Mouse (Mus musculus): ENCODE results near the gene Gorasp1. TPM values are rescaled to one million over a fixed set of nuclear protein-coding genes. Genes with fewer than 3 reads are reported as not detected.
A peak's percentile ranks its signal among the peaks of the same experiment; 100 is the strongest.

Gorasp1 gene
- total RNA-seq, 1 experiment: 16.8 TPM

- no peak overlapping the region; the same call in 1 of the 2 replicates for H3K27ac ChIP-seq (ENCODE audit: insufficient read depth, low read depth, low read length, poor library complexity, severe bottlenecking)
- in situ Hi-C loops (cut with MboI; ENCODE audit: low sequenced_read_pairs in 2 of 2, unreplicated experiment in 2 of 2): no loop called here
- H3K9me3 ChIP-seq (ENCODE audit: control insufficient read depth, insufficient read depth, low read depth, low read length): no peaks in the 10 kb centered on the region
- H3K9ac ChIP-seq (ENCODE audit: insufficient read depth, low read depth, low read length, poor library complexity, severe bottlenecking): peak overlapping the region; percentile 56; the same call in 1 of the 2 replicates
- no peak for TF ChIP-seq CHD2 (IDR thresholded peaks at IDR 0.05; ENCODE audit: low read depth, low read length)
- TF ChIP-seq ZC3H11A (IDR thresholded peaks at IDR 0.05; ENCODE audit: borderline replicate concordance, low read depth, low read length): 0 out of 2 replicates have a peak, but pooled peaks have one; percentile 2
- TF ChIP-seq ZNF384 (IDR thresholded peaks at IDR 0.05; ENCODE audit: low read depth, low read length): no peak
- no peak for TF ChIP-seq MAFK (IDR thresholded peaks at IDR 0.05; ENCODE audit: insufficient read depth, low read depth, low read length)
- peaks cover 5 to 19% of the 10 kb centered on the region in 2 experiments for H3K4me1 ChIP-seq (ENCODE audit: control insufficient read depth in 2 of 2, insufficient read depth in 2 of 2, low read length in 2 of 2, poor library complexity in 1 of 2)
- no peaks in the 10 kb centered on the region for H3K36me3 ChIP-seq (ENCODE audit: control insufficient read depth, insufficient read depth, low read length, poor library complexity, severe bottlenecking)
- H3K4me3 ChIP-seq (ENCODE audit: insufficient read depth in 1 of 2, low read depth in 1 of 2, low read length in 2 of 2, poor library complexity in 1 of 2, severe bottlenecking in 1 of 2): peak overlapping the region; percentile 36 to 45; a peak in 3 of 4 replicates
- peak; percentile 69 for DNase-seq (ENCODE audit: low read depth, low spot score)
These were observed 25.8 kb upstream of the Gorasp1 start for GRCm38 (mm10) chr9:119962987-119963667.

GRCm38 (mm10) chr9:119962216-119962615 is 24.9 kb upstream of the Gorasp1 start:
- TF ChIP-seq ZNF384 (IDR thresholded peaks at IDR 0.05; ENCODE audit: low read depth, low read length) (no peak), CHD2 (IDR thresholded peaks at IDR 0.05; ENCODE audit: low read depth, low read length) (no peak), MAFK (IDR thresholded peaks at IDR 0.05; ENCODE audit: insufficient read depth, low read depth, low read length) (no peak), ZC3H11A (IDR thresholded peaks at IDR 0.05; ENCODE audit: borderline replicate concordance, low read depth, low read length) (no peak), HCFC1 (IDR thresholded peaks at IDR 0.05; ENCODE audit: borderline replicate concordance, insufficient read depth, low read length) (no peak)
- no peak overlapping the region for H3K9ac ChIP-seq (ENCODE audit: insufficient read depth, low read depth, low read length, poor library complexity, severe bottlenecking)
- in situ Hi-C loops (cut with MboI; ENCODE audit: low sequenced_read_pairs in 2 of 2, unreplicated experiment in 2 of 2): no loop called here
- no peak for DNase-seq (ENCODE audit: low read depth, low spot score)
- no peak overlapping the region for H3K4me3 ChIP-seq (ENCODE audit: insufficient read depth in 1 of 2, low read depth in 1 of 2, low read length in 2 of 2, poor library complexity in 1 of 2, severe bottlenecking in 1 of 2)
- peaks cover 5 to 19% of the 10 kb centered on the region in 2 experiments for H3K4me1 ChIP-seq (ENCODE audit: control insufficient read depth in 2 of 2, insufficient read depth in 2 of 2, low read length in 2 of 2, poor library complexity in 1 of 2)
- H3K36me3 ChIP-seq (ENCODE audit: control insufficient read depth, insufficient read depth, low read length, poor library complexity, severe bottlenecking): no peaks in the 10 kb centered on the region
- no peaks in the 10 kb centered on the region for H3K9me3 ChIP-seq (ENCODE audit: control insufficient read depth, insufficient read depth, low read depth, low read length)
- no peak overlapping the region for H3K27ac ChIP-seq (ENCODE audit: insufficient read depth, low read depth, low read length, poor library complexity, severe bottlenecking)

GRCm38 (mm10) chr9:119958835-119959234 is 21.5 kb upstream of the Gorasp1 start:
- H3K27ac ChIP-seq (ENCODE audit: insufficient read depth, low read depth, low read length, poor library complexity, severe bottlenecking): no peak overlapping the region
- peaks cover 5 to 28% of the 10 kb centered on the region in 2 experiments for H3K4me1 ChIP-seq (ENCODE audit: control insufficient read depth in 2 of 2, insufficient read depth in 2 of 2, low read length in 2 of 2, poor library complexity in 1 of 2)
- in situ Hi-C loops (cut with MboI; ENCODE audit: low sequenced_read_pairs in 2 of 2, unreplicated experiment in 2 of 2): no loop called here
- TF ChIP-seq MAFK (IDR thresholded peaks at IDR 0.05; ENCODE audit: insufficient read depth, low read depth, low read length) (no peak), CHD2 (IDR thresholded peaks at IDR 0.05; ENCODE audit: low read depth, low read length) (no peak), ZC3H11A (IDR thresholded peaks at IDR 0.05; ENCODE audit: borderline replicate concordance, low read depth, low read length) (no peak), HCFC1 (IDR thresholded peaks at IDR 0.05; ENCODE audit: borderline replicate concordance, insufficient read depth, low read length) (no peak), ZNF384 (IDR thresholded peaks at IDR 0.05; ENCODE audit: low read depth, low read length) (no peak)
- no peak overlapping the region for H3K9ac ChIP-seq (ENCODE audit: insufficient read depth, low read depth, low read length, poor library complexity, severe bottlenecking)
- no peak overlapping the region for H3K4me3 ChIP-seq (ENCODE audit: insufficient read depth in 1 of 2, low read depth in 1 of 2, low read length in 2 of 2, poor library complexity in 1 of 2, severe bottlenecking in 1 of 2)
- H3K36me3 ChIP-seq (ENCODE audit: control insufficient read depth, insufficient read depth, low read length, poor library complexity, severe bottlenecking): no peaks in the 10 kb centered on the region
- no peak for DNase-seq (ENCODE audit: low read depth, low spot score)
- no peaks in the 10 kb centered on the region for H3K9me3 ChIP-seq (ENCODE audit: control insufficient read depth, insufficient read depth, low read depth, low read length)

GRCm38 (mm10) chr9:119951388-119951787 is 14.0 kb upstream of the Gorasp1 start:
- Histone ChIP-seq H3K9ac (ENCODE audit: insufficient read depth, low read depth, low read length, poor library complexity, severe bottlenecking) (no peak overlapping the region), H3K27ac (ENCODE audit: insufficient read depth, low read depth, low read length, poor library complexity, severe bottlenecking) (no peak overlapping the region), H3K4me1 (ENCODE audit: control insufficient read depth in 2 of 2, insufficient read depth in 2 of 2, low read length in 2 of 2, poor library complexity in 1 of 2) (0 out of 4 replicates have a peak, but pooled peaks cover 0 to 2% of the 10 kb centered on the region in 2 experiments), H3K4me3 (ENCODE audit: insufficient read depth in 1 of 2, low read depth in 1 of 2, low read length in 2 of 2, poor library complexity in 1 of 2, severe bottlenecking in 1 of 2) (no peak overlapping the region), H3K36me3 (ENCODE audit: control insufficient read depth, insufficient read depth, low read length, poor library complexity, severe bottlenecking) (no peaks in the 10 kb centered on the region), H3K9me3 (ENCODE audit: control insufficient read depth, insufficient read depth, low read depth, low read length) (no peaks in the 10 kb centered on the region)
- no peak for TF ChIP-seq CHD2 (IDR thresholded peaks at IDR 0.05; ENCODE audit: low read depth, low read length)
- no peak for TF ChIP-seq MAFK (IDR thresholded peaks at IDR 0.05; ENCODE audit: insufficient read depth, low read depth, low read length)
- TF ChIP-seq HCFC1 (IDR thresholded peaks at IDR 0.05; ENCODE audit: borderline replicate concordance, insufficient read depth, low read length): no peak
- TF ChIP-seq ZNF384 (IDR thresholded peaks at IDR 0.05; ENCODE audit: low read depth, low read length): no peak
- no peak for TF ChIP-seq ZC3H11A (IDR thresholded peaks at IDR 0.05; ENCODE audit: borderline replicate concordance, low read depth, low read length)
- in situ Hi-C loops (cut with MboI; ENCODE audit: low sequenced_read_pairs in 2 of 2, unreplicated experiment in 2 of 2): no loop called here
- DNase-seq (ENCODE audit: low read depth, low spot score): no peak
